ENCODE assay signal across 15 mouse cellular contexts in the genomic region with DNA sequence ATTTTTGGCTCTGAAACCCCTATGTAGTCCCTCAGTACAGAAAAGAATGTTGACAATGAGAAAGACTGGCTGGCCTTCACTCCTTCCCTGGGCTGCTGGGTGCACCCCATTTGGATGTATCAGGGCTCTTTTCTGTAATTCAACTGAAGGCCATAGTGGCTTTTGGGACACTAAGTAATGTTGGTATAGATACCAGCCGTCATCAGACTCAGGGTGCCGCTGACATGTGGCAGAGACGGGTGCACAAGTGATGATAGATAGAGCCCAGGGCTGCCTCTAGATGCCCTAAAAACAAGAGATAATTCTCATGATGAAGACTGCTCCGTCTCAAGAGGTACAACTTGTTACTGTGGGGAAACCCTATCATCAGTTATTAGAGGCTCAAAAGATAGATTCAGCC.
"Had no signal": no experiment of that assay in that cellular context is flagged by ENCODE, and none has a peak within 500 bp of the region (broad histone marks: within the 10 kb centered on the region; RNA-seq: fewer than 3 reads in every experiment).

No protein-coding gene starts in this region.

- H3K4me2 ChIP-seq: liver, embryonic 11.5 days; liver, embryonic 15.5 days; lung, embryonic 14.5 days; neural tube, embryonic 15.5 days had no signal

- H3K36me3 ChIP-seq: limb, embryonic 10.5 days; liver, embryonic 15.5 days; midbrain, embryonic 10.5 days; neural tube, embryonic 15.5 days had no signal

- H3K4me3 ChIP-seq: left cerebral cortex, adult 2 months; limb, embryonic 10.5 days; liver, embryonic 15.5 days; midbrain, embryonic 10.5 days; myocyte; neural tube, embryonic 15.5 days had no signal

- H3K27me3 ChIP-seq: liver, embryonic 15.5 days; neural tube, embryonic 15.5 days had no signal

- H3K9me3 ChIP-seq: limb, embryonic 10.5 days; liver, embryonic 15.5 days; midbrain, embryonic 10.5 days; neural tube, embryonic 15.5 days had no signal

- DNase-seq: kidney, postnatal 25 days; lung, postnatal 10 days; lung, postnatal 4 days; midbrain, embryonic 14.5 days; right cerebral cortex, adult 18-20 months; right cerebral cortex, postnatal 25 days; thymus, postnatal 36 days had no signal

- H3K9ac ChIP-seq: liver, embryonic 15.5 days; lung, embryonic 14.5 days; neural tube, embryonic 15.5 days had no signal

- H3K4me1 ChIP-seq: limb, embryonic 10.5 days; liver, embryonic 15.5 days; midbrain, embryonic 10.5 days had no signal

- H3K27ac ChIP-seq: limb, embryonic 10.5 days; liver, embryonic 15.5 days; midbrain, embryonic 10.5 days; neural tube, embryonic 15.5 days had no signal
